Mouse (Mus musculus): Measurements from ENCODE around the gene Ttc3.

The Ttc3 gene

DNA sequence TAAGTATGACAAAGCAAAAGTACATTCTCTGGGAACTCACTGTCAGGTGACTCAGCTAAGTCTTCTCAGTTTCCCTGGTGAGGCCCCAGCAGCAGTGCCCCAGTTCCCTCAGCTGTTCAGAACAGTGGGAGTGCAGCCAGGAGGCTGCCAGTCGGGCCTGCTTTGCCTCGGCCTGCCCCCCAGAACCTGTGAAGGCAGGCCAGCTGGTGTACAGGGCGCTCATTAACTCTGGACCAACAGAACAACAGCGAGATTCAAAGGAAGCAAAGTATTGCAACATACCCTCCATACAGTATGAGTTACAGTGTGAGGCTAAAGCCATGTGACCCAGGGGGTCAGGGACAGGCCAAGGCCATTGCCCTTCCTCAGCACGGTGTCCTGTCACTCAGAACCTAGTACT, 127.5 kb downstream of the Ttc3 start:
- DNase-seq (ENCODE audit: low read depth, low spot score) = no peak

DNA sequence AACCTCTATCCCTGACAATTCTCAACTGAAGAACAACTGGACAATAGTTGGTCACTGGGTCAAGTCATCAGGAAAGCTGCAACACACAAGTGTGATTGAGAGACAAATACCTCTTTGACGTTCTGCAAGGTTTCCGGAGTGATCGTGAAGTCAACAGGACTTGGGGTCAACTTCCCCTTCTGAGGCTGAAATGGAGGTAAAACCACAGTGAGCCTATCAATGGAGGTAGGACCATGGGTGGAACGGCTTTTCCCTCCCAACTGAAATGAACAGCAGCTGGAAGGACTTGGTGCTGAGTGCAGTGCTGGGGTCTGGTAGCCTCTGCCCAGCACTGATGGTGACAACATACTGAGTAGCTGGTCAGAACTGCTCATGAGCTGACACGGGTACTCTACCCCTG, 133.8 kb downstream of the Ttc3 start:
- DNase-seq (ENCODE audit: low read depth, low spot score) = no peak

DNA sequence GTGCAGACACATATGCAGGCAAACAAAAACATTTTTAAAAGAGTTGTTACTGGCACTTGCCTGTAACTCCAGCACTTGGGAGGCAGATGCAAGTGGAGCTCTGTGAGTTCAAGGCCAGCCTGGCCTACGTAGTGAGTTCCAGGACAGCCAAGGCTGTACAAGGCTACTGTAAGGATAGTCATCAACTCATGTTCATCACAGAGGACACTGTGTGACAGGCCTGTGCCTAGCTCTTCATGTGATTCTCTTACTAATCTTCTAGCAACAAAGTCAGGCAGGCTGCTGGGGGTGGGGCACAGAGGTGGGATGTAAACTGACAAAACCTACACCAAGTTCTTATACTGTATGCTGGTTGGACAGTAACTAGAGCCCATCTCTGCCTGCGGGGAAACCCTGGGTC, 136.7 kb downstream of the Ttc3 start:
- DNase-seq (ENCODE audit: low read depth, low spot score) = no peak

DNA sequence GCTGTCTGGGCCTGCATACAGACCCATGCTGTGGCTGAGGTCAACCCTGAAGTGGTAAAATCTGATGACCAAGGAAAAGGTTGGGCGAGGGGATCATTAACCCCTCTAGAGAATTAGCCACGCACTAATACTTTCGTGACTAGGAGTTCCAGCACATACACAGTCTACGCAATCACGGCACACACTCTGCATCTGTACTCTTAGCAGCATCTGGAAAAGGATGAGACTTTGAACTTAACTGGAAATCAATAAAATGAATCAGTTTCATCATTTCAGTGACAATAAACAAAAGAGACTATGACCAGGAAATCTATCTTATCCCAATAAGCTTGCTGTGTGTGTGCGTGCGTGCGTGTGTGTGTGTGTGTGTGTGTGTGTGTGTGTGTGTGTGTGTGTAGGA, 138.4 kb downstream of the Ttc3 start:
- DNase-seq (ENCODE audit: low read depth, low spot score) = no peak

DNA sequence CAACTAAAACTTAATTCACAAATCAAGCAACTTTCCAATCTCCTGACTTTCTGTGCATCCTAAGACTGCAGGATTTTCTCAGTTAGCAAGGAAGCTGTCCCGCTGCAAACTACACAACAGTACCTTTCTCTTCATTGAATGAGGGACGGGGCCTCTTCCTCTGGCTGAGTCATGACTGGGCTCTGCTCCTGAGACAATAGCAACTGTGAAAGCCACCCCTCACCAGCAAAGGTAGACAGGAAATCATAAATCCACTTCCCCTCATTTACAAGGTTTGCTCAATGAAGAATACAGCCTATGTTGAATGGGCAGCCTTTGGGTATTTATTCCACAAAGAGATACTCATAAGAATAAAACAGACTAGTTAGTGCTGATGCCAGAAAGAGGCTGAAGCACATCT, 139.6 kb downstream of the Ttc3 start:
- DNase-seq (ENCODE audit: low read depth, low spot score) = no peak

DNA sequence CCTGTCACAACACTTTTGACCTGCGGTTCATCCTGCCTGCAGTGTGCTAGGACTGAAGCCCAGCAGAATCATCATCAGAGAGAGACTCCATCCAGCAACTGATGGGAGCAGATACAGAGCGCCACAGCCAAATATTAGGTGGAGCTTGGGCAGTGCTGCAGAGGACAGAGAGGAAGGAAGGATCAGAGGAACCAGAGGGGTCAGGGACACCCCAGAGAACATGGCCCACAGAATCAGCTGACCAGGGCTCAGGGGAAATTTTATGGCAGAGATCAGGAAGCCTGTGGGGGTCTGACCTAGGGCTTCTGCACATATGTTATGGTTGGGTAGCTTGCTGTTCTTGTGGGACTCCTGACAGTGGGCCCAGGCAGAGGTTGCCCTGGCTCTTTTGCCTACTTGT, 147.2 kb downstream of the Ttc3 start:
- DNase-seq (ENCODE audit: low read depth, low spot score) = no peak

Measured in embryo, embryonic 11.5 days (tissue).